Mouse (Mus musculus) adrenal gland (tissue): Measurements from ENCODE around the gene Ssu72.
"Not testable (repeated sequence)": the region's sequence is repeated elsewhere in the genome, so short reads cannot be mapped to it uniquely, and the experiment has no call there.

Source experiments
- intact Hi-C: fragments of 180-260 bp; cut with DNase I; formaldehyde crosslinking; loops from one replicate; pipeline ENCODE4 v1.15.1; 2025
- long read RNA-seq, 2 experiments: library from polyadenylated mRNA; unstranded; transcript quantifications; one replicate each; pipeline ENCODE4 v2.0.0; 2020; ENCODE audit warnings: borderline replicate concordance in 1 of 2; ENCODE audit not compliant: insufficient replicate concordance in 1 of 2

The Ssu72 gene
- long read RNA-seq, experiment 1, transcript Ssu72-203 (2 exons, 1,555 nt) = minor isoform, 10 of 164 reads
- long read RNA-seq, experiment 1, transcript Ssu72-201 (5 exons, 1,472 nt) = major isoform, 141 of 164 reads
- long read RNA-seq, experiment 1, partial matches to known transcripts = 1 of 164 reads
- long read RNA-seq, experiment 1, other reads (novel, unspliced or antisense) = 10 of 164 reads
- long read RNA-seq, experiment 2, transcript Ssu72-201 (5 exons, 1,472 nt) = major isoform, 154 of 191 reads
- long read RNA-seq, experiment 2, transcript Ssu72-202 (4 exons, 874 nt) = minor isoform, 5 of 191 reads
- long read RNA-seq, experiment 2, transcript Ssu72-203 (2 exons, 1,555 nt) = minor isoform, 10 of 191 reads
- long read RNA-seq, experiment 2, partial matches to known transcripts = 3 of 191 reads
- long read RNA-seq, experiment 2, other reads (novel, unspliced or antisense) = 19 of 191 reads

DNA sequence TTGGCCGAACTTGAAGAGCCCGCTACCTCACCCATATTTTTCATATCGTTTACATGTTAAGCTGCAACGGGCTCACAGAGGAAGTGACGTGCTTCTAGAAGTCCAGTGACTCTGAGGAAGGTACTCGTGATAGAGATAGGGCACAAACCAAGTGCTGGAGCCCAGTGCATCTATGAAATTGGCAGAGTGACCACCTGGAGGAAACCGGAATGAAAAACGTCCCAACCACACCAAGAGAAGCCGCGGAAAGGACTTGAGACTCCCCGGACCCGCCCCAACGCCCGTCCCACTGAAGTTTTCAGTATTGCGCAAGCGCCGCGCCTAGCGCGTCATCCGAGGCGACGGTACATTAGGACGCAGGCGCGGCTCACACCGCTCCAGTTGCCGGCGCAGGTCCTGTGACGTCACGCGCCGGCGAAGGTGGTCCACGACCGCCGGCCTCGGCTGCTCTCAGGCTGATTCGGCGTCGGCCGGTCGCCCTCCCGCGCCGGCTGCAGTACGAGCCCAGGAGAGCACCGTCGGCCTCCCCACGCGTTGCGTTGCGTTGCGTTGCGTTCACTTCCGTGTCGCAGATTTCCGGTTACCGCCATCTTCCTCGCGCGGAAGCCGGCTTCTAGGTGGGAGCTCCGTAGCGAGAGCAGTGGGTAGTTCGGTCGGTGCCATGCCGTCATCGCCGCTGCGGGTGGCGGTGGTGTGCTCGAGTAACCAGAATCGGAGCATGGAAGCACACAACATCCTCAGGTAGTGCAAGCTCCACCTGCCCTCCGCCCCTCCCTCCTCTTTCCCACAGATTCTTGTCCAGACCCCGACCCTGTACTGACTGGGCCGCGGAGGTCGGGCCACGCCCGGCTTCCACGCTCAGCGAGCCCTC is at the start of gene Ssu72:
TSS of gene Ssu72 (plus strand) at position 80 of the 871 bp plus-strand sequence.
- intact Hi-C loops = no loop called here

DNA sequence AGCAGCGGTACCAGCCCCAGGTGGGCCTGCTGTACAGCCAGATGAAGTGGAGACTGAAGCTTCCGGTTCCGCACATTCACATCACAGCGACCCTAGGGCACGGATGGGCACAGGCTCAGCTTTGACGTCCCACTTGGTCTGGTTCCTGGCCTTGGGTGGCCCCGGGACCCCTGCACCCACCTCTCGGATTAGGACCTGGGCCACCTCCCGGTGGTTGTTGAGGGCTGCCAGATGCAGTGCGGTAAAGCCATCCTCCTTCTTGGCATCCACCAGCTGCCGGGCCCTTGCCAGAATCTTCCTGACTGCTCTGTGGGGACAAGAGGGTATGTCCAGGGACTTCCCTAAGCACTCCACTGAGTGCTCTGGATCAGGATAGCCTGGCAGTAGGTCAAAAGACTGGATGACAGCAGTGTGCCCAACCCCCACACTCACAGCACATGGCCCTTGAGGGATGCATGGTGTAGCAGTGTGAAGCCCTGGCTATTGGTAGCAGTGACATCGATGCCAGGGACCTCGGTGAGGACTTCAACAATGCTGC is 48.3 kb upstream of the Ssu72 start:
- intact Hi-C loops = no loop called here

DNA sequence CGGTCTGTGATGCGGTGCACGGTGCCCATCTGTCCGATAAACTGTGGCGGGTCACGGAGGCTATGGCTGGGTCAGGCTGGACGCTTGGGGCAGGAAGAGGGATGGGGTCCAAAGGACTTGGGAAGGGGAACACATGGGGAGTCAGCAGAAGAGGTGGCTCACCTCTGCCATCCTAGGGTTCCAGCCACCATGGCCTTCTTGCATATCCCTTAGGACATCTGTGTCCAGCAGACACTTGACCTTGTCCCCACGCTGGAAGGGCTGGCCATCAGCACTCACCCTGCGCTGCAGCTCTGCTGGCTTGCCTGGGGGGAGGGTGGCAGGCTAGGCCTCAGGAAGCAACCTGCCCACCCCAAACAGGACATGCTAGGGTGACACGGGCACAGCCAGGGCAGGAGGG is 45.6 kb upstream of the Ssu72 start:
- intact Hi-C loops = no loop called here

DNA sequence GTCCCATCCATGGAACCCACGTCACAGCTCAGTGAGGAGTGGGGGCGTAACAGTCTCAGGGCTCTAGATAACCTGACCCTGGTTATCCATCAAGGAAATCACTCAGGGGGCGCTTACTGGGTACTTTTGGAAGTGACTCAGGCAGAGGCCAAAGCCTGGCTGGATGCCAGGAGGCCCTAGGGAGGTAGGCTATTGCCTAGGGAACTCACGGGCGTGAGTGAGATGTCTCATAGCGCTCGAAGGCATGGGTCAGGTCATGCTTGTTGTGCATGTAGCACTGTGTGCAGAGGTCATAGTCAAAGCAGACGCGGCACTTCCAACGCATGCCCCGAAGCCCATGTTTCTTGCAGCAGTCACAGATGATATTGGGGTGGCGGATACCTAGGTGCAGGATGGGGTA is 44.0 kb upstream of the Ssu72 start:
- intact Hi-C loops = no loop called here

DNA sequence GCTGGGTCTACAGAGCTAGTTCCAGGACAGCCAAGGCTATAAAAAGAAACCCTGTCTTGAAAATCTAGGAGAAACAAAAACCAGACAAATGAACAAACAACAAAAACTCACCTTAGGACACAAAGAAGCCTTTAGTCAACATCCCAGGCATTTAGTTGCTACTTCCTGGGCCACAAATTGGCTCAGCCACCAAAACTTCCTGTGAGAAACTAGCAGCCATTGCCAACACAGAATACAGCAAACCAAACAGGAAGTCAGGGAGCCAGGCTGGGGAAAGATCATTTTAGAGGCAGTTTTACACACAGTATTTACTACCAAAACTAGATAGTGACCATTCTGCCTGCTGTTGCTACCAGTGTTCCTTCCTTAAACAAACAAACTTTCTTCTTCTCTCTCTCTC is 37.7 kb upstream of the Ssu72 start:
- intact Hi-C loops = no loop called here

DNA sequence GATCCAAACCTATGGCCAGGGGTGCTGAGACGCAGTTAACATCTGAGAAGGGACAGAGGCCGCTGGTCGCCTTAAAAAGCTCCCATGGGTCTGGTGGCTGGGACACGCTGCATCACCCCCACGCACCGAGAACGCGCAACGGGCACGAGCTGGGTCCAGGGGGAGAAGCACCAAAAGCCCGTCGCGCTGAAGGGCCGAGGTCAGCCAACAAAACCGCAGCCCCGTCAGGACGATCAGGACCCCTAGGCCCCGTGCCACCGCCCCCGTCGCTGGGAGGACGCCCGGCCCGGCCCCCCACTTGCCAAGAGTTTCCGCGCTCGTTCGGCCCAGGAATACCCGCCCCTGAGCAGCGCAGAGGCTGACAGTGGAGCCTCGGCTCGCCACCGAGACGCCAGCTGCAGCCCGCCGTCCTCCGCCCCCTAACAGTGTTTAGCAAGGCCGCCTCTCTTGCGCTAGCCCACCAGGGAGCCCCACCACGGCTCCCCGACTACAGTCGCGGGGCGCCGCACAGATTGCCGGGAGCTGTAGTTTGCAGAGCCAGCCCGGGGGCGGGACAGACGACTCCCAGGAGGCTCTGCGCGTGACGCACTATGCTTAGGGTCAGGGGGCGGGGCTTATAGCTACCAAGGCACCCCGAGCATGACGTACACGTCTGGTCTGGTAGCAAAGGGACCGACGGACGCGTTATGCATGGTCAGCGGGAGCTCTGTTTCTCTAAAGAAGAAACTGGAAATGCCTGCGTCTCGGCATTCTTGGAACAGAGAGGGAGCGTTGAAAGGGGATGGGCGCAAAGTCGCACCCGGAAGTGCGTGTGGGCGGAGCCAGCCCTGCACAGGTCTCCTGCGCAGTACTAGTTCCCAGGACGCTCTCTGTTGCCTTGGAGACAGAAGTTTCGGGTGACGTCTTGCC is 35.7 kb upstream of the Ssu72 start, which contains the start of gene Mib2:
TSS of gene Mib2 (minus strand) at position 510 of the 909 bp plus-strand sequence.
- intact Hi-C loops = no loop called here

DNA sequence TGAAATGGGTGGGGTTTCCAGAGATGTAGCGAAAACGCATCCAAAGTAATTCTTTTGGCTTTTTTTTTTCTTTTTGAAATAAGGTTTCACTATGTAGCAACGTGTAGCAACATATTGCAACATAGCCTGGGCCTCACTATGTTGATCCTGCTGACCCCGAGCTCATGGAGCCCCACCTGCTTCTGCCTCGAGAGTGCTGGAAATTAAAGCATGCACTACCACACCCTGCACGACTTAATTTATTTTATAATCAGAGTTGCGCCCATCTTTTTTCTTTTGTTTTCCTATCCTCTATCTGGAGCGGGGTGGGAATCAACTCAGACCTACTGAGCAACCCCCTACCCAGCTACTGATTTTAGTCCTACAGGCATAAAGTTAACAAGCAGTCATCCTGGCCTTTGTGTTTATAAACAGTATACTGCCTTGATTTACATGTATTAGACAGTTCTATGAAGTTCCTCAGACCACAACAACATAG is 35.0 kb upstream of the Ssu72 start:
- intact Hi-C loops = no loop called here

DNA sequence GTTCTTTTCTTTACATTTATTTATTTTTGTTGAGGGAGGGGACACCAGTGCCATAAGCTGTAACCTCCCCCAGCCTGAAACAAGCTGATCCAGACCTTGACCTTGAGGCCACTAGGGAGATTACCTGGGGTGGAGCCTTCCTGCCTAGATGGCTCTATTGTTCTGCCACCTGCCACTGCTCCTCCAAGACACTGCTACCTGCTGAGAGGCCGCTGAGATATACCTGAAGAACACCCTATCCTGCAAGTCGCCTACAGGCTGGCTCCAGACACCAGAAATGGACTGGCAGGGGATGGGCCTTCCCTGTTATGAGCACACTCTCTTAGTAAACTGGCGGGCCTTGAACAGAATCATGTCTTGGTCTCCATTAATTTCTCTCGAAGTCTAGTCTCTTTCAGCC is 34.4 kb upstream of the Ssu72 start:
- intact Hi-C loops = not testable (repeated sequence)

DNA sequence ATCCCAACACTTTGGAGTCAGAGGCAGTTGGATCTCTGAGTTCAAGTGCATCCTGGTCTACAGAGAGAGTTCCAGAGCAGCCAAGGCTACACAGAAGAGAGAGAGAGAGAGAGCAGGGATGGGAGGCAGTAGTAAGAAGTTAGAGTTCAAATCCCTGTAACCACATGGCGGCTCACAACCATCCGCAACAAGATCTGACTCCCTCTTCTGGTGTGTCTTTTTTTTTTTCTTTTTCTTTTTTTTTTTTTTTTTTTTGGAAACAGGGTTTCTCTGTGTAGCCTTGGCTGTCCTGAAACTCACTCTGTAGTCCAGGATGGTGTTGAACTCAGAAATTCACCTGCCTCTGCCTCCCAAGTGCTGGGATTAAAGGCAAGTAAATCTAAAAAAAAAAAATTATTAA is 32.5 kb upstream of the Ssu72 start:
- intact Hi-C loops = no loop called here

DNA sequence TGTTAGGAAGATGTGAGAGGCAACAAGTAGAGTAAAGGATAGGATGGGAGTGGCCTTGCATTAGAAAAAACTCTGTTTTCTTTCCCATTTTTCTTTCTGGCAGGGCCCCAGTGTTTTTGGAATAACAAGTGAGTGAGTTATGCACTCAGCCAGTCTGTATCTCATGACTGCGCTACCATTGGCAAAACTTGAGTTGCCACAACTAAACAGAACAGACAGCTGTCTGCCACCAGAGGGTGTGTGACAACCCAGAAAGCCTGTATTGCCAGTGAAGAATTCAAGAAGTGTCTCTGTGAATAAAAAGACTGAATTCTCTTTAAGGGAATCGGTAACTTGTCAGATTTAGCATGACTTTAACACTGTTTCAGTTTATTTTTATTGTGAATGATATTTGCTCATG is 28.6 kb upstream of the Ssu72 start:
- intact Hi-C loops = no loop called here

DNA sequence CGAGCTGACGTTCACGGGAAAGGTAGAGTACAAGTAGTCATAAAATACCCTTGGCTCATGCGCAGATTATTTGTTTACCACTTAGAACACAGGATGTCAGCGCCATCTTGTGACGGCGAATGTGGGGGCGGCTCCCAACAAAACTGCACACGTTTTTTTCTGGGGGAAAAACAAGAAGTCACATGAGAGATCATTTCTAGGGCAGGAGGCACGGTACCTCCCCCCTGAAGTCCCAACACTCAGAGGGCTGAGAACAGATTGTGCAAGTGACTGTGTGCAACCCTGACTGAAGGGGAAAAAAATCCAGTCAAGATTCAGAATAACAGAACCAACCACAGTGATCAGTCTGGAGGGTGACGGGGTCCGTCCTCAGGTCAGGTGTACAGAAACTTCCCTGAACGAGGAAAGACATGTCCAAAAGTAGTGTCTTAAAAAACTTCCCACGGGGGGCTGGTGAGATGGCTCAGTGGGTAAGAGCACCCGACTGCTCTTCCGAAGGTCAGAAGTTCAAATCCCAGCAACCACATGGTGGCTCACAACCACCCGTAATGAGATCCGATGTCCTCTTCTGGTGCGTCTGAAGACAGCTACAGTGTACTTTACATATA is 20.8 kb upstream of the Ssu72 start:
- intact Hi-C loops = not testable (repeated sequence)

DNA sequence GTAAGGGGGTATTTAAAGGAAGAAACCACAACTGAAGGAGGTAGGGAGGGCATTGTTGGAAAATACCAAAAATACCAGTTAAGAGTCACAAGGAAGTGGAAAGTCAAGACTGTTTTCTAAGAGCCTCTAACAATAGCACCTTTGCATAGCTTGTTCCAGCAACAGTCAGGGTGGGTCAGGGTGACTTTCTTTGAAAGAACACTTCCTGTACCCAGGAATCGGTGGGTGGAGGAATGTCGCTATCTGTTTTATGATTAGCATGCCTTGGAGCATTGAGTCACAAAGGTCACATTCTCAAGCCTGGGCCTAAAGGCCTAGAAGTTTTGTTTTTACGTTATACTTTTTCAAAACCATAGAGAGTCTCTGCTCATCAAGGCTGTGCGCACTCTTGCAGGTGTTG is 16.8 kb upstream of the Ssu72 start:
- intact Hi-C loops = not testable (repeated sequence)

DNA sequence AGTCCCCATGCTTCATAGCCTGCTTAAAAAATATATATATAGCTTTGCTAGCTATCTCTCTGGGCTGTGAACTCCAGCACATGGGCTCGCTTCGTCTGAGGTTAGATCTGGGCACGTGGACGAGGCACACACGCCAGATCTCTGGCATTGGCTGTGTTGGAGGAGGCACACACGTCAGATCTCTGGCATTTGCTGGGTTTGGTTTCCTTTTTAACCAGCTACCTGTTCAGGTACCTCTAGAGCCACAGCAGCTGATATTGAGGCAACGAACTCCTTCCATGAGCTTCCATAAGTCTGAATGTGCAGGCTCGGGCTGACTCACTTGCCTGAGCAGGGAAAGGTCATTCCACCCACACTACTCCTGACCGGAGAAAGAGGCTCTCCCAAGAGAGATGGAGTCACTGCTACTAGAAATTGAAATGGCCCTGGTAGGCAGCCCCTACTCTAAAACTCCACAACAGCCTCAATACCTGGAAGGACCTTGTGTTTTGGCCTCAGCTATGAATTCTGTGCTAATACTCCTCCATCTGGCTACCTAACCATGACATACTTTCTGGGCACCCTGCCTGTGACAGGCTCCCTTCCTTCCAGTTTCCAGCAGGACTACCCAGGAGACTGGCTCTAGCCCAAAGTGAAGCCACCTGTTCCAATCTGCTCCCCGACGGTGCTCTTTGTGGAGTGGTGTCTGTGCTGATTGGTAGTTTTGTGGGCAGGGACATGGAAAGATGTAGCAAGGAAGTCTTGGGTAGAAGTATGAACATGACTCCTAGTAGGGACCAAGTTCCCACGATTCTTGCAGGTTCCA is 13.8 kb upstream of the Ssu72 start:
- intact Hi-C loops = loop anchor here (10.0 kb wide), 1 partner anchor 206 kb away; no protein-coding TSS in a partner anchor

DNA sequence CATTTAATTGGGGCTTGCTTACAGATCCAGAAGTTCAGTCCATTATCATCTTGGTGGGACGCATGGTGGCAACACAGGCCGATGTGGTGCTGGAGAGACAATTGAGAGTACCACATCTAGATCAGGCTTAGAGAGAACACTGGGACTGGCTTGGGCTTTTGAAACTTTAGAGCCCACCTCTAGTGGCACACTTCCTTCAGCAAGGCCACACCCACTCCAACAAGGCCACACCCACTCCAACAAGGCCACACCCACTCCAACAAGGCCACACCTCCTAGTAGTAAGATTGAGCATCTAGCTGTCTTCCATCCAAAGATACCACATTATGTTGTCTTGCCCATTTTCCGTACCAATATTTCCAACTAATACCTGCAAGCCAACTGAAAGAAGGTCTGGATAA is 12.2 kb upstream of the Ssu72 start:
- intact Hi-C loops = loop anchor here (10.0 kb wide), 1 partner anchor 208 kb away; no protein-coding TSS in a partner anchor

DNA sequence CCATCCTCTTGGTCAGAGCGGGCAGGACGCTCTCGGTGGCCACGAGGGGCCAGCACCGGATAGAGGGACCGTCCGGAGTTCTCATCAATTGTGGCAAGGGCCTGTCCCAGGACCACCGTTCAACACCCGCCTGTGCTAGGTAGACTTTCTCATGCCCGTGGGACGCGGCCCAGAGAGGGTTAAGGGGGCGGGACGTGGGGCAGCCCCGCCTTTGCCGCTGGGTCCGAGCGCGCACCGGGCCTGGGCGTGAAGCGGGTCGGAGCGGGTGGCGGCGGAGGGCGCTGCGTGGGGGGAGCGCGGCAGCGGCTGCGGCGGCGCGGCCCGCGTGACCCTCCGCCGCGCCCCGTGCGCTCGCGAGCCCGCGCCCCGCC is 10.5 kb upstream of the Ssu72 start, which contains the start of gene Fndc10:
TSS of gene Fndc10 (plus strand) at position 232 of the 371 bp plus-strand sequence.
- intact Hi-C loops = loop anchor here (10.0 kb wide), 1 partner anchor 209 kb away; no protein-coding TSS in a partner anchor

DNA sequence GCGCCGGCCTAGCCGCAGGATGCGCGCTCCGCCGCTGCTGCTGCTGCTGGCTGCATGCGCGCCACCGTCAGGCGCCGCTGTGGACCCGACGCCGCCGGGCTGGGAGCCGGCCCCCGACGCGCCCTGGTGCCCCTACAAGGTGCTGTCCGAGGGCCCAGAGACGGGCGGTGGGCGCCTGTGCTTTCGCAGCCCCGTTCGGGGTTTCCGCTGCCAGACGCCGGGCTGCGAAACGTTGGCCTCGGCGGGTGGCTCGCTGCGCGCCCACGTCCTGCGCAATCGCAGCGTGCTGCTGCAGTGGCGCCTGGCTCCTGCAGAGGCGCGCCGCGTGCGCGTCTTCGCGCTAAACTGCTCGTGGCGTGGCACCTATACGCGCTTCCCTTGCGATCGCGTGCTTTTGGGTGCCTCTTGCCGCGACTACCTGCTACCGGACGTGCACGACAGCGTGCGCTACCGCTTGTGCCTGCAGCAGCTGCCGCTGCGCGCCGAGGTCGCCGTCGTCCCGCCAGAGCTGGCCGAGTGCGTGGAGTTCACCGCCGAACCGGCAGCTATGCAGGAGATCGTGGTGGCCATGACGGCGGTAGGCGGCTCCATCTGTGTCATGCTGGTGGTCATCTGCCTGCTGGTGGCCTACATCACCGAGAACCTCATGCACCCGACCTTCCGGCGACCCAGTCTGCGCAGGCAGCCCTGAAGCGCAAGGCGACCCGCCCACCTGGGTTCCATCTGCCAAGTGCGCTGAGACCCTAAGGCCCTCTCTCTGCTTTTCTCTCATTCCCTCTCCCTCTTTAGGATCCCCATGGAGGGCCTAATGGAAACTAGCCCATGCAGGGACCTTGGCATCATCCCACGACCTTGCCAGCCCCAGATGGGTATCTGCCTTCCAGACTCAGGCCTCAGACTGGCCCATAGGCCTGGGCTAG is 9.9 kb upstream of the Ssu72 start:
- intact Hi-C loops = loop anchor here (10.0 kb wide), 1 partner anchor 210 kb away; no protein-coding TSS in a partner anchor

DNA sequence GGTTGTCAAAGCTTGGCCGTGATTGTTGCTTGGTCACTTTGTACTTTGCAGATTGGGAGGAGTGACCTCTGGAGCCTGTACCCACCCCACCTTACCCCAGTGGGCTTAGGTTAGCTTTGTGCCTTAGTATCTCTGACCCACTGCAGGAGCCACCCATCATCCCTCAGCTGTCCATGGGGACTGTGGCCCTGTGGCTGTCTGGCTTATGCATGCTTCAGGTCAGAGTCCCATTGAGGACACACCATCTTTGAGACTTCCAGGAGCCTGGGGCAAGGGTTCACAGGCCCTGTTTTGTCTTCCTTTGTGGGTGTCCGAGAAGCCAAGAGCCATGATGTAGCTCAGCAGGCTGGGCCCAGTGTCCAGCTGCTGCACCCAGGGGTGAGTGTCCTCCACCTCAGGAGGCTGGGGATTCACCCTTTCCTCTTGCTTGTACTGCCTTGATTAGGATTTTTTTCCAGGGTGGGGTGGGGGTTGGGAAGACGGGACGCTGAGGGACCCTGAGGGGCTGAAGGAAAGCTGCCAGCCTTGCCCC is 9.0 kb upstream of the Ssu72 start:
- intact Hi-C loops = loop anchor here (10.0 kb wide), 1 partner anchor 211 kb away; no protein-coding TSS in a partner anchor
